Mouse (Mus musculus) liver, postnatal 0 days (tissue): ENCODE results near the gene Lamc2. TPM values are rescaled to one million over a fixed set of nuclear protein-coding genes. Genes with fewer than 3 reads are reported as not detected.

Source experiments
- ATAC-seq: fragments of 200-750 bp; cut with Nextera tagmentation; 2 replicates; pipeline ENCODE4 v1.8.0; 2017; ENCODE audit warnings: mild to moderate bottlenecking, moderate library complexity
- DNase-seq: peaks from one replicate; pipeline ENCODE4 v3.0.0-alpha.2; 2016
- H3K27ac ChIP-seq: fragments of 300-500 bp; sonication (generic); 2 replicates; pipeline ENCODE4 v1.5.1; 2014; ENCODE audit warnings: antibody characterized with exemption, moderate library complexity, mild to moderate bottlenecking, low read depth
- H3K27me3 ChIP-seq: fragments of 300-500 bp; sonication (generic); 2 replicates; pipeline ENCODE4 v1.6.1; 2014; ENCODE audit warnings: low read length, control low read depth, mixed read lengths; ENCODE audit not compliant: insufficient read depth
- H3K36me3 ChIP-seq: fragments of 300-500 bp; sonication (generic); replicated peaks from 2 replicates; pipeline ENCODE4 v1.6.1; 2014; ENCODE audit warnings: mild to moderate bottlenecking, control low read depth, low read length, moderate library complexity, mixed read lengths; ENCODE audit not compliant: insufficient read depth
- H3K4me1 ChIP-seq: fragments of 300-500 bp; sonication (generic); 2 replicates; pipeline ENCODE4 v1.6.1; 2014; ENCODE audit warnings: antibody characterized with exemption, mild to moderate bottlenecking, control low read depth; ENCODE audit not compliant: insufficient read depth
- H3K4me2 ChIP-seq: fragments of 300-500 bp; sonication (generic); 2 replicates; pipeline ENCODE4 v1.6.1; 2014; ENCODE audit warnings: low read depth, mild to moderate bottlenecking, low read length, moderate library complexity, mixed read lengths
- H3K4me3 ChIP-seq: fragments of 300-500 bp; sonication (generic); 2 replicates; pipeline ENCODE4 v1.5.1; 2014; ENCODE audit warnings: low read depth, low read length
- H3K9ac ChIP-seq: fragments of 300-500 bp; sonication (generic); replicated peaks from 2 replicates; pipeline ENCODE4 v1.6.1; 2014; ENCODE audit warnings: mild to moderate bottlenecking, moderate library complexity
- H3K9me3 ChIP-seq: fragments of 300-500 bp; sonication (generic); 2 replicates; pipeline ENCODE4 v1.6.1; 2016; ENCODE audit warnings: mild to moderate bottlenecking, control low read depth, low read length, mixed read lengths
- CTCF ChIP-seq: sonication (generic); IDR thresholded peaks from 2 replicates; pipeline ENCODE4 v1.5.1; 2016; ENCODE audit warnings: antibody characterized with exemption, low read depth
- EP300 ChIP-seq: IDR thresholded peaks from 2 replicates; pipeline ENCODE4 v1.6.1; 2016; ENCODE audit warnings: antibody characterized with exemption, low read depth, mild to moderate bottlenecking
- WGBS: fragments of 180-500 bp; shearing (Covaris S2); extraction: QIAGEN DNeasy Blood & Tissue Kit; methylation state at CpG from one replicate; pipeline ENCODE4 v1.1.7; 2014; ENCODE audit not compliant: insufficient replicate concordance; 5-methylcytosine and 5-hydroxymethylcytosine counted together
- polyA plus RNA-seq: library from polyadenylated mRNA; unstranded; fragments of >200 nt; fragmentation: Nextera tagmentation; extraction: Ambion mirVana; gene quantifications from 2 replicates; pipeline ENCODE4 v1.2.1, GENCODE M21; 2015

Lamc2 gene
- polyA plus RNA-seq, 1 experiment from 2014 or later, result 0.45 TPM

GRCm38 (mm10) chr1:153092237-153092975 is 93.8 kb downstream of the Lamc2 start:
- no peak overlapping the region for H3K9ac ChIP-seq
- H3K27me3 ChIP-seq, result 0 out of 2 replicates have a peak, but pooled peaks cover 2% of the 10 kb centered on the region
- no peaks in the 10 kb centered on the region for H3K4me1 ChIP-seq
- TF ChIP-seq CTCF (peak; percentile 63), EP300 (no peak)
- no peaks in the 10 kb centered on the region for H3K36me3 ChIP-seq
- ATAC-seq, result peak; percentile 45; the same call in 1 of the 2 replicates
- no peak overlapping the region for H3K4me3 ChIP-seq
- WGBS, result 51% methylated on average over 5 of the region's 5 CpGs
- H3K4me2 ChIP-seq, result no peak overlapping the region
- peak; percentile 68 for DNase-seq
- H3K9me3 ChIP-seq, result no peaks in the 10 kb centered on the region
- no peak overlapping the region for H3K27ac ChIP-seq

- Histone ChIP-seq H3K9me3 (no peaks in the 10 kb centered on the region), H3K4me2 (no peak overlapping the region), H3K4me1 (no peaks in the 10 kb centered on the region), H3K27ac (no peak overlapping the region), H3K9ac (no peak overlapping the region), H3K4me3 (no peak overlapping the region), H3K27me3 (0 out of 2 replicates have a peak, but pooled peaks cover 2% of the 10 kb centered on the region), H3K36me3 (no peaks in the 10 kb centered on the region)
- no peak for DNase-seq
- TF ChIP-seq EP300, result no peak
- TF ChIP-seq CTCF, result no peak
- WGBS, result 46% methylated on average over 9 of the region's 9 CpGs
- ATAC-seq, result no peak
Observed at GRCm38 (mm10) chr1:153091438-153092236, 94.6 kb downstream of the Lamc2 start.

- WGBS, result 68% methylated on average over 4 of the region's 4 CpGs
- no peak overlapping the region for H3K9ac ChIP-seq
- TF ChIP-seq CTCF (no peak), EP300 (no peak)
- H3K4me1 ChIP-seq, result no peaks in the 10 kb centered on the region
- no peak overlapping the region for H3K4me2 ChIP-seq
- DNase-seq (no peak), ATAC-seq (no peak)
- no peaks in the 10 kb centered on the region for H3K36me3 ChIP-seq
- H3K9me3 ChIP-seq, result no peaks in the 10 kb centered on the region
- 0 out of 2 replicates have a peak, but pooled peaks cover 2% of the 10 kb centered on the region for H3K27me3 ChIP-seq
- no peak overlapping the region for H3K27ac ChIP-seq
- no peak overlapping the region for H3K4me3 ChIP-seq
Observed at GRCm38 (mm10) chr1:153090807-153091206, 95.4 kb downstream of the Lamc2 start.

GRCm38 (mm10) chr1:153090081-153090480 is 96.2 kb downstream of the Lamc2 start:
- H3K9me3 ChIP-seq, result no peaks in the 10 kb centered on the region
- no peak overlapping the region for H3K4me3 ChIP-seq
- no peak for DNase-seq
- no peak overlapping the region for H3K4me2 ChIP-seq
- H3K36me3 ChIP-seq, result no peaks in the 10 kb centered on the region
- WGBS, result 63% methylated on average over 2 of the region's 2 CpGs
- no peak for ATAC-seq
- no peak overlapping the region for H3K9ac ChIP-seq
- no peak overlapping the region for H3K27ac ChIP-seq
- TF ChIP-seq CTCF, result no peak
- no peak for TF ChIP-seq EP300
- H3K27me3 ChIP-seq, result 0 out of 2 replicates have a peak, but pooled peaks cover 2% of the 10 kb centered on the region
- no peaks in the 10 kb centered on the region for H3K4me1 ChIP-seq

- H3K4me3 ChIP-seq, result no peak overlapping the region
- ATAC-seq (no peak), DNase-seq (no peak)
- H3K27ac ChIP-seq, result no peak overlapping the region
- no peak overlapping the region for H3K9ac ChIP-seq
- WGBS, result 60% methylated on average over 5 of the region's 5 CpGs
- TF ChIP-seq EP300 (no peak), CTCF (no peak)
- H3K27me3 ChIP-seq, result 0 out of 2 replicates have a peak, but pooled peaks cover 2% of the 10 kb centered on the region
- no peaks in the 10 kb centered on the region for H3K4me1 ChIP-seq
- no peak overlapping the region for H3K4me2 ChIP-seq
- no peaks in the 10 kb centered on the region for H3K36me3 ChIP-seq
- no peaks in the 10 kb centered on the region for H3K9me3 ChIP-seq
Observed at GRCm38 (mm10) chr1:153087771-153088170, 98.5 kb downstream of the Lamc2 start.

GRCm38 (mm10) chr1:153085198-153085597 is 101.0 kb downstream of the Lamc2 start:
- ATAC-seq, result no peak
- Histone ChIP-seq H3K4me3 (no peak overlapping the region), H3K27me3 (no peaks in the 10 kb centered on the region), H3K9me3 (no peaks in the 10 kb centered on the region), H3K4me2 (no peak overlapping the region), H3K27ac (no peak overlapping the region), H3K9ac (no peak overlapping the region), H3K36me3 (no peaks in the 10 kb centered on the region), H3K4me1 (no peaks in the 10 kb centered on the region)
- DNase-seq, result no peak
- 48% methylated on average over 5 of the region's 5 CpGs for WGBS
- TF ChIP-seq EP300, result no peak
